Mouse (Mus musculus) thymus, adult 18-20 months (tissue): ENCODE measurements around the gene Col6a3.

ENCODE experiments used
- DNase-seq, 2 experiments: peaks; one replicate each; pipeline ENCODE4 v3.0.0; 2022; ENCODE audit warnings: mixed read lengths in 2 of 2

Col6a3 gene

GRCm38 (mm10) chr1:90843836-90844235 lies at the start of gene Col6a3:
Col6a3 (minus strand) TSS chr1:90843971.
- DNase-seq: no peak

- DNase-seq: no peak
Observed at GRCm38 (mm10) chr1:90885771-90886460, 42.1 kb upstream of the Col6a3 start.

- no peak for DNase-seq
Observed at GRCm38 (mm10) chr1:90876486-90877270, 32.9 kb upstream of the Col6a3 start.

- DNase-seq: no peak
Observed at GRCm38 (mm10) chr1:90875961-90876360, 32.2 kb upstream of the Col6a3 start.

DNA sequence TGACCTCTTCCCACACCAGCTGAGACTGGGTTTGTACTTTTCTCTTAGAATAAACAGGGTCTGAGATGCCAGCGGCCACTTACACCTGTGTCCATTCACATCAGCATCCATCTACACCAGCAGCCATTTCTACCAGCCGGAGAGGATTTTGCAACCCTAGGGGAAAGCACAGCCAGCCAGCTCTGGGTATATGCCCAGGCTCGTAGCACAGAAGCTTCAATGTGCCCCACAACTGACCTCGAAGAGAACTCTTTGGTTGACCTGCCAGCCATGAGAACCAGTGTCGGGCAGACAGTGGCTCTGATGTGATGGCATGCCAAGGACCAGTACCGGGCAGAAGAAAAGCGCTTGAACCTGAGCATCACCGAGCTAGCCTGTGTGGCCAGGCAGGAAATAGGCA lies 31.6 kb upstream of the Col6a3 start:
- DNase-seq: no peak

GRCm38 (mm10) chr1:90870581-90870980 lies 26.8 kb upstream of the Col6a3 start:
- no peak for DNase-seq

DNA sequence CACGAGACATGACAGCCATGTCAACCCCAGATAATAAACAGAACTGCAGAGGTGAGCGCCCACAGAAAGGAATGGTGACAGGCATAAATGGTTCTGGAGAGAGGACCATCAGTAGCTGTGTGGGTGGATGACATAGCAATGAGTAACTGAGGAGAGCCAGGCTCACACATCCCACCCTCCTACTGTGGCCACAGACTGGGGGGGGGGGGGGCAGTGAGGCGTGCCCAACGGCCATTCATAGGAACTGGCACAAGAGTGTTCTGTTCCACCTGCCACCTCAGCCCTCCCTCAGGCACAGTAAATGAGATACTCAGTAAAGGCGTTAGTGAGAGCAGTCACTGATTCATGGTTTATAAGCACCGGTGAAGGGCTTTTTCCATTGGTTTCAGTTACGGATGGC lies 23.0 kb upstream of the Col6a3 start:
- no peak for DNase-seq

DNA sequence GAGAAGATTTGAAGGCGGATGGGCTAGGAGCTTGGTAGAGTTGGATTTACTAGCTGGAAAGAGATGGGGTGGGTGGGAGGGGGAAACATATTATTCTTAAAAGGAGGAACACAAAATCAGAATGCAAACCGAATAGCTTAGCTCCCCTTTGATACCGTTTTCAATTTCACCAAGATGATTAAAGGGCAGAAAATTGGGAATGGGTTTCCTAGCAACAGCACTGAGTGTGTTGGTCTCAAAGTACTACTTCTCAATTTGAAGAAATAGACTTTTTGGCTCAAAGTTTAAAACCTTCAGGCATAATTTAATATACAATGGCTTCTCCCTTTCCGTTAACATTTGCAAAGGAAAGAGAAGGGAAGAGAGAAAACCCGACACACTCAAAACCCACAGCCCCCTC lies 12.1 kb upstream of the Col6a3 start:
- no peak for DNase-seq

- DNase-seq: no peak
Observed at GRCm38 (mm10) chr1:90849836-90850235, 6.1 kb upstream of the Col6a3 start.

- no peak for DNase-seq
Observed at GRCm38 (mm10) chr1:90845206-90845605, 1.4 kb upstream of the Col6a3 start.

GRCm38 (mm10) chr1:90842789-90843587 lies 783 bp downstream of the Col6a3 start:
- DNase-seq: no peak

- DNase-seq: no peak
Observed at GRCm38 (mm10) chr1:90840250-90840649, 3.5 kb downstream of the Col6a3 start.

DNA sequence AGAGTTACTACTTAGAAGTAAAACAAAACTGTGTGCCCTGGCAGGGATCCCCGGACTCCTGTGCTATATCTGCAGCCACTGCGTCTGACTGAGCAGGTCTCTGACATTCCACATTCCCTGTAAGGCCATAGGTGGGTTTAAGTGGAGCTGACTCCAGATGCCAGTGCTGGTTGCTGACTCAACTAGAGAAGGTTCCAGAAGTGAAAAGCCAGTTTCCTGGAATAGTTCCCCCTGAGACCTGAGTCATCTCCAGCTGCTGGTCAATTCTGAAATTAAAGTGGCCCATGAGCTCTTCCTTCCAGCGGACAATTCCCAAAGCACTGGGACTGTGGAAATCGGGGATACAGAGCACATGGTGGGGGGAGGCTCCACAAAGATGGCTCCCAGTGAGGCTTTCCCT lies 5.1 kb downstream of the Col6a3 start:
- no peak for DNase-seq

DNA sequence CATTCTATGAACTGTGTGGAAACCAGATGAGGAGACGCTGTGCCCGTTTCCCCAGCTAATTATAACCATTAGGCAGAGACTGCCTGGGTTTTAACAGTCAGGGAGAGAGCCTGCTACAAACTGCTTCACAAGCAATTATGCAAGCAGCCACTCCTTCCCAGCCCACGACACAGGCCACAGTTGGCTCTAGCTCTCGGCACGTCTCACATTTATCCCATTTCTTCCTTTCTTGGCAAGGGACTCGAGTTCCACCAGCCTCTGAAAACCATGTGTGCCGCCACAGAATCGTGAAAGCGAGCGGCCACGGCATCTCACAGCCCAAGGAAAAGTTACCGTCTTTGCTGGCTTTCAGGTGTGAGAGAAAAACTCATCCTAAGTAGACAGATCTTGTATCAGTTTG lies 5.5 kb downstream of the Col6a3 start:
- DNase-seq: no peak

- DNase-seq: no peak
Observed at GRCm38 (mm10) chr1:90836178-90836740, 7.5 kb downstream of the Col6a3 start.

- DNase-seq: no peak
Observed at GRCm38 (mm10) chr1:90834701-90835100, 9.1 kb downstream of the Col6a3 start.

DNA sequence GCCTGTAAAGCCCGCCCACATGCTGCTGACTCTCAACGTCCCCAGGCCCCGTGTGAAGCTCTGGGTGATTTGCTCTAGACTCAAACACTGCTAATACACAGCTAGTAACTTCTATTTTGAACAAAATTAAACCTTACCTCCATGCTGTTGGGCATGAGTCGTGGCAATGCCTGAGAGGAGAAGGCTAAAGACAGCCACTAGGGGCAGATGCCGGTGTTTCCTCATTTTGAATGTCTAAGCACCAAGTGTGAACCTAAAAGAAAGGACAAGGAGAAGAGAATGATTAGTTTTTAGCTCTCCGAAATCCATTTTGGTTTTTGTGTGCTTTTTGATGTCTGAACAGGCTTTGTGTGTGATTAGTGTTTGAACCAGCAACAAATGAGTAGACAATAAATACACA lies 13.8 kb downstream of the Col6a3 start:
- DNase-seq: no peak

DNA sequence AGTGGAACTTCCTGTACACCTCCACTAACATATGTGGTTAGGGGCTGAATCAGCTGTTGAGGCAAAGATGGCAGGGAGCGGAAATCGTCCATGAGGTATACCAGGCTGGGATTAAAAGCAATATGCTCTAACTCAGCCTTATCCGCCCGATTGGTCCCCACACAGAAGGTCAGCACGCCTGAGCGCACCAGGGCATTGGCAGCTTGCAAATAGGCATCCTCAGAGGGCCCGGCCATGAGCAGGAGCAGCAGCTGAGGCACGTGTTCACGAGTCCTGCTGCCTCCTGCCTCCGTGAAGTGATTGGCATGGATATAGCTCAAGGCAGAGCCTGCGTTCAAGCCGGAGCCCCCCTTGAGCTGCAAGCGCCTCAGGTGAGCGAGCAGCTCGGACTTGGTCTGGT lies 30.5 kb downstream of the Col6a3 start:
- DNase-seq: no peak

- DNase-seq: no peak
Observed at GRCm38 (mm10) chr1:90808930-90809329, 34.8 kb downstream of the Col6a3 start.

GRCm38 (mm10) chr1:90803104-90803503 lies 40.7 kb downstream of the Col6a3 start:
- DNase-seq: no peak

- no peak for DNase-seq
Observed at GRCm38 (mm10) chr1:90801067-90801466, 42.7 kb downstream of the Col6a3 start.

DNA sequence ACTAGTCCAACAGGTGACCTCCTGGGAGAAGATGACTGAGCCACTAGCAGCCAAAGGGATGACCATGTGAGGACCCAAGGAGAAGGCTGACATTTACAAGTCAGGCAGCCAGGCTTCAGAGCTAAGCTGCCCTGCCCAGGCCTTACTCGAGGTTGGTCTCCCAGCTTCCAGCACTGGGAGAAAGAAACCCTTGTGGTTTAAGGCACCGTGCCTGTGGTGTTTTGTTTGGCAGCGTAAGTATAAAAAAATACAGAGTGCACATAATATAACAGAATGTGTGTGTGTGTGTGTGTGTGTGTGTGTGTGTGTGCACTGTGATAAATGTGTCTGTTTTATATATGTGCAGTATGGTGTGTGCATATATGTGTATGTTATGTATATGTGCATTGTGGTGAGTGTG lies 43.3 kb downstream of the Col6a3 start:
- DNase-seq: no peak

DNA sequence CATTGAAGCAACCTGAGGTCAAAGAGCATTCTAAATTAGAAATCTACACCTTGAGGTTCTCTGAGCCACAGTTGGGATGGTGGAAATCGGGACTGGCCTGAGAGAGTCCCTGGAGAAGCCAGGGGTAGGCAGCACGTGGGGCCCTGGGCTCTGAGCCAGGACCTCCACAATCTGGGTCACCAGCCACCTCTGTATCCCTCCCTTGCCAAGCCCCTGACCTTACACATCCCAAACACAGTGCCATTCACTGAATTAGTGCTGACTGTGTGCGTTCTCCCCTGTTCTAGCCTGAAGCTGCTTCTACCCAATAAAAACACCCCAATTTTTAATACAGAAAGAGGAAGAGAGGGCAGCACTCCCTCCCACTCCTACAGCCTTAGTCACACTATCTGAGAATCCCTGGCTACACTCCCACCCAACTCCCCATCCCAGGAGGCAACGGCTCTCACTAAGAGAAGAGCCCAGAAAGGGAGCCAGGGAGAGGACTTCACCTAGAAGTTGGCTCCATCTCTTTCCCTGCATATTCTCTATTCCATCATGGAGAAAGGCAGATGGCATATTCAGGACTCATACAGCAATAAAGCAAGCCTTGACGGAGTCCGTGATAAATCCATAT lies 46.4 kb downstream of the Col6a3 start:
- DNase-seq: no peak
